Mouse (Mus musculus) liver, embryonic 13.5 days (tissue): ENCODE results near the gene Crabp2. TPM values are rescaled to one million over a fixed set of nuclear protein-coding genes. Genes with fewer than 3 reads are reported as not detected.

ENCODE experiments used
- ATAC-seq: fragments of 200-750 bp; cut with Nextera tagmentation; 2 replicates; pipeline ENCODE4 v1.8.0; 2017; ENCODE audit warnings: low read depth, mild to moderate bottlenecking, moderate number of reproducible peaks, moderate library complexity
- DNase-seq: peaks from one replicate; pipeline ENCODE4 v3.0.0; 2022
- H3K27ac ChIP-seq: fragments of 300-500 bp; sonication (generic); 2 replicates; pipeline ENCODE4 v1.5.1; 2015; ENCODE audit warnings: moderate library complexity, mild to moderate bottlenecking, inconsistent platforms
- H3K27me3 ChIP-seq: fragments of 300-500 bp; sonication (generic); 2 replicates; pipeline ENCODE4 v1.6.1; 2015; ENCODE audit warnings: mild to moderate bottlenecking, inconsistent platforms
- H3K36me3 ChIP-seq: fragments of 300-500 bp; sonication (generic); 2 replicates; pipeline ENCODE4 v1.6.1; 2015; ENCODE audit warnings: mild to moderate bottlenecking, inconsistent platforms
- H3K4me1 ChIP-seq: fragments of 300-500 bp; sonication (generic); replicated peaks from 2 replicates; pipeline ENCODE4 v1.6.1; 2015; ENCODE audit warnings: inconsistent platforms
- H3K4me2 ChIP-seq: fragments of 300-500 bp; sonication (generic); 2 replicates; pipeline ENCODE4 v1.6.1; 2015; ENCODE audit warnings: inconsistent platforms, mild to moderate bottlenecking, moderate library complexity
- H3K4me3 ChIP-seq: fragments of 300-500 bp; sonication (generic); replicated peaks from 2 replicates; pipeline ENCODE4 v1.5.1; 2015; ENCODE audit warnings: mild to moderate bottlenecking, inconsistent platforms
- H3K9ac ChIP-seq: fragments of 300-500 bp; sonication (generic); 2 replicates; pipeline ENCODE4 v1.6.1; 2015; ENCODE audit warnings: mild to moderate bottlenecking, inconsistent platforms
- H3K9me3 ChIP-seq: fragments of 300-500 bp; sonication (generic); replicated peaks from 2 replicates; pipeline ENCODE4 v1.6.1; 2016; ENCODE audit warnings: inconsistent platforms
- WGBS: fragments of 180-500 bp; shearing (Covaris S2); methylation state at CpG from one replicate; pipeline ENCODE4 v1.1.7; 2015; ENCODE audit not compliant: insufficient replicate concordance; 5-methylcytosine and 5-hydroxymethylcytosine counted together
- polyA plus RNA-seq: library from polyadenylated mRNA; unstranded; fragments of >200 nt; fragmentation: Nextera tagmentation; extraction: Ambion mirVana; gene quantifications from 2 replicates; pipeline ENCODE4 v1.2.1, GENCODE M21; 2015

Crabp2 gene
- polyA plus RNA-seq, 1 experiment from 2014 or later: 2.3 TPM

DNA sequence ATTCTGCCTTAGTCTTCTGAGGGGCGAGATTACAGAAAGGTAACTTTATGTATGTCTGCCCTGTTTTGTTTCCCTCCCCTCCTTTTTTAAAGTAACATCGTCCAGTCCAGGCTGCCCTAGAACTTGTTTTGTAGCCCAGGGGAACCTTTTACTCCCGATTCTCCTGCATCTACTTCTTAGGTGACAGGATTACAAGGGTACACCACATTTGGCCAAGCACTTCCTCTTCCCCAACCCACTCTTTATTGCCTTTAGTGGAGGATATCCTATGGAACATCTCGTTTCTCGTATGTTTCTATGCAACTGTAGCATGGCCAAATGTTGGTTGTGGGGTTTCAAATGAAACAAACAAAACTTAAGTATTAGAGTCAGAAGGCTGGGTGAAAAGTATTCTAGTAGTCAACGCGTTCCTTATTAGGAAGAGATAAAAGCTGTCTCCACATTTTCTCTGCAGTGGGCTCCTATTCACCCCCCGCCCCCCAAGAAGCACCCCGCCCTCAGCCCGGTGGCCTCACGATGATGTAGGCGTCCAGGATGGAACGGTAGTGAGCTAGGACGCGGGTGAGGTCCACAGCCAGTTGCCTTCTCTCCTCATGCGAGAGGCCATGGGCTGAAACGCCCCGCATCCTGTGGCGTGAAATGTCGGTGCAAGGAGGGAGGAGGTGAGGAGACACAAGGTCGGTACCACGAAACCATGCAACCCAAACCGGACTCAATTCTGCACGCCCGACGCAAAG lies 19.0 kb upstream of the Crabp2 start:
- no peak for DNase-seq
- peak overlapping the region; percentile 86 for H3K4me3 ChIP-seq
- ATAC-seq: peak; percentile 61
- 3% methylated on average over 26 of the region's 26 CpGs for WGBS
- H3K27me3 ChIP-seq: no peaks in the 10 kb centered on the region
- peak overlapping the region; percentile 87 for H3K9ac ChIP-seq
- H3K4me2 ChIP-seq: peak overlapping the region; percentile 87
- peaks cover 46% of the 10 kb centered on the region for H3K4me1 ChIP-seq
- H3K9me3 ChIP-seq: no peaks in the 10 kb centered on the region
- H3K27ac ChIP-seq: peak overlapping the region; percentile 88
- H3K36me3 ChIP-seq: peaks cover 63% of the 10 kb centered on the region

DNA sequence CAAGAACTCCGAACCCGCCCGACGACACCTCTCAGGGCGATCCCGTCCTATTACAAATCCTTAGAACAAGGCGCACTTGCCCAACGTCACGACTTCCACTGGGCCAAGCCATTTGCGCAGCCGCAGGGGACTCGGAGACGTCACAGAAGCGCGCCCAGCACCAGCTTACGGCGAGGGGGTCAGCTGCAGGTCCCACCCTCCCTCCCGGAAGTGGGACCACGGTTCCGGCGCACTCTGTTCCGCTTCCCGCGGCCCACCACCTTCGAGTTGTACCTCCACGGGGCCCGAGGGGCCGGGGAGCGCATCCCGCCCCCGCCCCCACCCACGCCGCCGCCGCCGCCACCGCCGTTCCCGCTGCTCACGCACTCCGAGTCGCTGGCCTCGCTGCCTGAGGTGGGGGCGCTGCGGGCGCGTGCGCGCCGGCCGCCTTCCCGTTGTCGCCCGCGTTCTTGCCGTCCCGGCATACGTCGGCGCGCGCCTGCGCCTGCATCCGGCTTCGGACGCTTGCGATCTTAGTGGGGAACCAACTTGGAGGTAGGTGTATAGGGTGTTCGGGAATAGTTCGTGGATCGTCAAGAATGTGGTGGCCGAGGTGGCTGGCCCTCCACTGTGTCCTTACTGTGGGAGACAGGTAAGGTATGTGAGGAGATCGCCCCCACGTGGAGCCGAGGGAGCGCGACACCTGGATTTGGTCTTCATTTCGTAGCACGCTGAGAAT lies 18.2 kb upstream of the Crabp2 start, which contains the start of the genes Isg20l2 and Rrnad1:
Gene Isg20l2, plus strand, starts transcription at position 237 of the 718 bp plus-strand sequence.
Gene Rrnad1, minus strand, starts transcription at position 640 of the 718 bp plus-strand sequence.
- H3K27me3 ChIP-seq: no peaks in the 10 kb centered on the region
- peaks cover 62% of the 10 kb centered on the region for H3K36me3 ChIP-seq
- peak within 1 kb of the TSS; percentile 87 for H3K9ac ChIP-seq
- H3K4me2 ChIP-seq: peak within 1 kb of the TSS; percentile 87
- ATAC-seq (peak; percentile 94), DNase-seq (peak; percentile 92)
- H3K4me1 ChIP-seq: peaks cover 52% of the 10 kb centered on the region
- H3K9me3 ChIP-seq: no peaks in the 10 kb centered on the region
- WGBS: under 1% methylated on average over 76 of the region's 78 CpGs
- peak within 1 kb of the TSS; percentile 86 for H3K4me3 ChIP-seq
- H3K27ac ChIP-seq: peak within 1 kb of the TSS; percentile 88

DNA sequence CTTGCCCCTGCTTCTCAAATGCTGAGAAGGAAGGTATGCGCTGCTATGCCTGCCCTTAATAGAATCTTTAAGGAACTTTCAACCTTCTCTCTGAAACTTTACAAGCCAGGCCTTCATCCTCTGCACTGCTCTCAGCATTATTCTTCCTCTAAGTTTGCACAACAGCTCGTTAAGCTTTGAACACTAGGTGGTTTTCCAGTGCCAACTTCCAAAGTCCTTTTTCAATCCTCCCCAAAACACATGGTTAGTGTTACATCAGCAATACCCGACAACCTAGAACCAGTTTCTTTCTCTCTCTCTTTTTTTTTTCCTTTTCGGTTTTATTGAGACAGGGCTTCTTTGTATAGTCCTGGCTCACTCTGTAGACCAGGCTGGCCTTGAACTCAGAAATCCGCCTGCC lies 14.4 kb upstream of the Crabp2 start:
- Histone ChIP-seq H3K4me3 (no peak overlapping the region), H3K27me3 (no peaks in the 10 kb centered on the region), H3K9ac (no peak overlapping the region), H3K27ac (no peak overlapping the region), H3K4me1 (peaks cover 55% of the 10 kb centered on the region), H3K9me3 (no peaks in the 10 kb centered on the region), H3K4me2 (no peak overlapping the region), H3K36me3 (peaks cover 76% of the 10 kb centered on the region)
- ATAC-seq (no peak), DNase-seq (no peak)
- 74% methylated on average over 5 of the region's 5 CpGs for WGBS

DNA sequence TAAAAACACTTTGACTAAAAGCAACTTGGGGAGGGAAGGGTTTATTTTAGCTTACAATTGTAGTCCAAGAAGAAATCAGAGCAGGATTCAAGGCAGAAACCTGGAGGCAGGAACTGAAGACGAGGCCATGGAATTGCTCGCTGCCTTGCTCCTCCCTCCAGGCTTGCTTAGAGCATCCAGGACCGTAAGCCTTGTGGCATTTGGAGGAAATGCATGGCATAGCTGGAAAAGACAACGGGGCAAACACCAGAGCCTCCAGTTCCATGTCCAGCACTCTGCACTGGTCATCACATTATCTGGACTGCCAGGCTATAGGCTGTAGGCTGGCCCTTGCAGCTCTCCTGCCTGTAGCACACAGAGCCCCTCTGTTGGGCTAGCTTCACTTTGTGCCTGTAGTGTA lies 14.0 kb upstream of the Crabp2 start:
- Histone ChIP-seq H3K4me3 (no peak overlapping the region), H3K36me3 (peaks cover 80% of the 10 kb centered on the region), H3K4me2 (no peak overlapping the region), H3K27ac (no peak overlapping the region), H3K9me3 (no peaks in the 10 kb centered on the region), H3K27me3 (no peaks in the 10 kb centered on the region), H3K4me1 (peaks cover 51% of the 10 kb centered on the region), H3K9ac (no peak overlapping the region)
- WGBS: 71% methylated on average over 4 of the region's 4 CpGs
- DNase-seq (no peak), ATAC-seq (no peak)

DNA sequence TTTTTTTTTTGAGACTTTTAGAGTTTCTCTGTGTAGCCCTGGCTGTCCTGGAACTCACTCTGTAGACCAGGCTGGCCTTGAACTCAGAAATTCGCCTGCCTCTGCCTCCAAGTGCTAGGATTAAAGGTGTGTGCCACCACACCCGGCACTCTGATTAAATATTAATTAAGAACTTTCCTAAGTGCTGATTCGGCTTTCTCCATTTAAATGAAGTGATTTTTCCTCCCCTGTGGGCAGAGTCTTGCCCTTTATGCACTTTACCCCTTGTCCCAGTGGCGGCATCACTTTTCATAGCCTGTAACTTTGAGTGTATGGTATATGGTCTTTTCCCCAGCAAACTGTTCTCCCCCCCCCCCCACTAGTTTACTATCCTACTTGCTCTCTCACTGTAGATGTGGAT lies 13.3 kb upstream of the Crabp2 start:
- H3K4me2 ChIP-seq: no peak overlapping the region
- H3K36me3 ChIP-seq: peaks cover 87% of the 10 kb centered on the region
- peaks cover 51% of the 10 kb centered on the region for H3K4me1 ChIP-seq
- DNase-seq: no peak
- ATAC-seq: no peak
- H3K4me3 ChIP-seq: no peak overlapping the region
- H3K9ac ChIP-seq: no peak overlapping the region
- no peaks in the 10 kb centered on the region for H3K27me3 ChIP-seq
- H3K27ac ChIP-seq: no peak overlapping the region
- 74% methylated on average over 4 of the region's 4 CpGs for WGBS
- no peaks in the 10 kb centered on the region for H3K9me3 ChIP-seq

DNA sequence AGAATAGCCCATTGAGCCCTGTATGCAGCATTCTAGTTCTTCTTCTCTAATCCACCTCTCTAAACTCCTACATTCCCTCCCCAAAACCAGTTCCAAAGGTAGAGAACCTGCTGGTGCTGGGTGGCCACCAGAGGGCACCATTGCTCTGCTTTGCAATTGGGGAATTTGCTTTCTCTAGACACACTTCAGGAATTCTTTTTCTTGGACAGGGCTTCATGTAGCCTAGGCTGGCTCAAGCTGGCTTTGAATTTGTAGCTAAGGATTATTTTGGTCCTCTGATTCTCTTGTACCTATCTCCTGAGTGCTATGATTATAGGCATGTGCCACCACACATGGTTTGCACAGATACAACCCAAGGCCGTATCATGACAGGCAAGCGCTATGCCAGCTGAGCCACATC lies 12.7 kb upstream of the Crabp2 start:
- Histone ChIP-seq H3K4me2 (no peak overlapping the region), H3K4me3 (no peak overlapping the region), H3K4me1 (peaks cover 49% of the 10 kb centered on the region), H3K27me3 (no peaks in the 10 kb centered on the region), H3K36me3 (peaks cover 92% of the 10 kb centered on the region), H3K9ac (no peak overlapping the region), H3K27ac (no peak overlapping the region), H3K9me3 (no peaks in the 10 kb centered on the region)
- DNase-seq (peak; percentile 40), ATAC-seq (no peak)
- 93% methylated on average over 2 of the region's 2 CpGs for WGBS

DNA sequence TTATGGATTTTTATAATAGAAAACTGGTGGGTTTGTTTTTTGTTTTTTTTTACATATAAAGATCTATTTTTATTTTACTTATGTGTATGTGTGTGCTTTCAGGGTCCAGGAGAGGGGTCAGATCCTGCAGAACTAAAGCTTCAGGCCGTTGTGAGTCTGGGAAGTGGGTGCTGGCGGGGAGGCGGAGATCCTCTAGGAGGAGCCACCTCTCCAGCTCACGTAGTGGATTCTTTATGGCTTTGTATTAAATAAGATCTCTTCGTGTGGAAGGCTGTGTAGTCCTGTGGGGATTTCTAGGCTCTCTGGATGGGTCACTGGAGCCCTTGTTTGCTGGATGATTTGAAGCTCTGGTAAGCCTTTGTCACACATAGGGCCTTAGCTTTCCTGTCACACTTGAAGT lies 7.9 kb upstream of the Crabp2 start:
- Histone ChIP-seq H3K9ac (no peak overlapping the region), H3K4me1 (peaks cover 9% of the 10 kb centered on the region), H3K36me3 (peaks cover 71% of the 10 kb centered on the region), H3K4me2 (no peak overlapping the region), H3K27me3 (peaks cover 15% of the 10 kb centered on the region), H3K4me3 (no peak overlapping the region), H3K9me3 (no peaks in the 10 kb centered on the region), H3K27ac (no peak overlapping the region)
- 78% methylated on average over 5 of the region's 5 CpGs for WGBS
- DNase-seq (no peak), ATAC-seq (no peak)

DNA sequence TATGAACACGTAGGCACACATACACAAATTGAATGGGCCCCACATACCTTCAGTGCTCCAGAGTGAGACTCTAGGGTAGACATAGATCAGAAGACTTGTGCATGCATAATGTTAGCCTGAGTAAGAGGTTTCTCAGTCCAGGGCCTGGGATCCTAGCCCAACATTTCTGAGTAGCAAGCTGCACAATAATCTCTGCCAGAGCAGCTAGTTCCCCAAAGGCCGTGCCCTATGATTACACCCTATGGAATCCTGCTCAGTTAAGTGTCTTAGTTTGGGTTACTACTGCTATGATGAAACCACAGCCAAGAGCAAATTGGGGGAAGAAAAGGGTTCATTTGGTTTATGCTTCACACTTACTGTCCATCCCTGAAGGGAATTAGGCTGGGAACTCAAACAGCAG lies 6.0 kb upstream of the Crabp2 start:
- Histone ChIP-seq H3K4me1 (peaks cover 6% of the 10 kb centered on the region), H3K36me3 (peaks cover 53% of the 10 kb centered on the region), H3K9me3 (no peaks in the 10 kb centered on the region), H3K4me2 (no peak overlapping the region), H3K4me3 (no peak overlapping the region), H3K27ac (no peak overlapping the region), H3K27me3 (peaks cover 34% of the 10 kb centered on the region), H3K9ac (no peak overlapping the region)
- DNase-seq (no peak), ATAC-seq (no peak)
- 84% methylated on average over 2 of the region's 2 CpGs for WGBS

DNA sequence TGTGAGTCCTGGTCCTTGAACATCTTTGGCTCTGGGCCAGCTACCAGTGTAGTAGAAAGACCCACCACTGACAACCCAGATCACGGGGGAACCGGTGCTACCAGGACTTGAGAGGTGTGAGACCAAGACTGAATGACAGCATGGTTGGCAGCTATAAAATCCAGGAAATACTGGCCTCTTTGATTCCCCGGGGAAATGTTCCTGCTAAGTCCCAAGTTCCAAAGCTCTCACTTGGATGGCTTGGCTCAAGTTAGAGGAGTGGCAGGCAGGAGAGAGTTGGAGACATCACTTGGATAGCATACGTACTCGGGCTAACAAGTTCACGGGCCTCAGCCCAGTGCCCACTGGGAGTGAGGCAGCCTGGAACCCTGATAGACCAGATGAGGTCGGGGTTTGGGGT lies 4.9 kb upstream of the Crabp2 start:
- Histone ChIP-seq H3K4me2 (no peak overlapping the region), H3K36me3 (peaks cover 42% of the 10 kb centered on the region), H3K27me3 (peaks cover 45% of the 10 kb centered on the region), H3K9ac (no peak overlapping the region), H3K27ac (no peak overlapping the region), H3K4me1 (peaks cover 17% of the 10 kb centered on the region), H3K4me3 (no peak overlapping the region), H3K9me3 (no peaks in the 10 kb centered on the region)
- 75% methylated on average over 7 of the region's 7 CpGs for WGBS
- DNase-seq (no peak), ATAC-seq (no peak)

DNA sequence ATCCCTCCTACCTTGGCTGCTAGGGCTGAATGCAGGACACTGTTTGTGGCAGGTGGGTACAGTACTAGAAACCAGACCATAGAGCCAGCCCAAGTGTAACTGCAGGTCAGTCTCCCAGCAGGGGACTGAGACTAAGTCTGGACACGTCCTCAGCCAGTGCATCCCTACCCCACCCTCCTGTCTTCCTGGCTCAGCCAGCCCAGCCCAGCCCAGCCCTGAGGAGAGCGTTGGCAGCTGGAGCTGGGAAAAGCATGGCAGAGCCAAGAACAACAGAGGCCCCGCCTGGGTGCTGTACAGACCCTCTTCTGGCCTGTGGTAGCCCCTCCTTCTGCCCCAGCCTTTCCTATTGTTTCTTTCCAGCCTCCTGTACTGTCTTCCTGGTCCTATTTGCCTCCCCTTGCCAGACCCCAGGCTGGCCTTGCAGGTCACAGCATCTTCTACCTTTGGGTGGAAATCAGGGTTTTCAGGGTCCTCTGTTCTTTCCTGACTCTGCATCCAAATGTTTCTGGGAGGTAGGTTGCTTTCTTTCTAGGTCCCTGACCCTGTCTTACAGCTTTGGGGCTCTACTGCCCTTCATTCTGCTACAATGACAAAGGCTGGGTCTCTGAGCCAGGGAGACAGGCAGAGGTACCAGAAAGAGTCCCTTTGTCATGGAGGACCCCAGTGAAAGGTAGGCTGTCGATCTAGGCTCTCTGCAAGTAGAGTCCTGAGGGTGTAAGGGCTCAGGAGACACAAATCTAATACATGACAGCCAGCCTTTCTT lies 3.4 kb upstream of the Crabp2 start:
- H3K4me3 ChIP-seq: no peak overlapping the region
- peaks cover 28% of the 10 kb centered on the region for H3K4me1 ChIP-seq
- WGBS: 47% methylated on average over 4 of the region's 4 CpGs
- H3K9ac ChIP-seq: no peak overlapping the region
- H3K9me3 ChIP-seq: no peaks in the 10 kb centered on the region
- DNase-seq (no peak), ATAC-seq (no peak)
- no peak overlapping the region for H3K27ac ChIP-seq
- H3K27me3 ChIP-seq: peaks cover 59% of the 10 kb centered on the region
- H3K36me3 ChIP-seq: peaks cover 28% of the 10 kb centered on the region
- no peak overlapping the region for H3K4me2 ChIP-seq

DNA sequence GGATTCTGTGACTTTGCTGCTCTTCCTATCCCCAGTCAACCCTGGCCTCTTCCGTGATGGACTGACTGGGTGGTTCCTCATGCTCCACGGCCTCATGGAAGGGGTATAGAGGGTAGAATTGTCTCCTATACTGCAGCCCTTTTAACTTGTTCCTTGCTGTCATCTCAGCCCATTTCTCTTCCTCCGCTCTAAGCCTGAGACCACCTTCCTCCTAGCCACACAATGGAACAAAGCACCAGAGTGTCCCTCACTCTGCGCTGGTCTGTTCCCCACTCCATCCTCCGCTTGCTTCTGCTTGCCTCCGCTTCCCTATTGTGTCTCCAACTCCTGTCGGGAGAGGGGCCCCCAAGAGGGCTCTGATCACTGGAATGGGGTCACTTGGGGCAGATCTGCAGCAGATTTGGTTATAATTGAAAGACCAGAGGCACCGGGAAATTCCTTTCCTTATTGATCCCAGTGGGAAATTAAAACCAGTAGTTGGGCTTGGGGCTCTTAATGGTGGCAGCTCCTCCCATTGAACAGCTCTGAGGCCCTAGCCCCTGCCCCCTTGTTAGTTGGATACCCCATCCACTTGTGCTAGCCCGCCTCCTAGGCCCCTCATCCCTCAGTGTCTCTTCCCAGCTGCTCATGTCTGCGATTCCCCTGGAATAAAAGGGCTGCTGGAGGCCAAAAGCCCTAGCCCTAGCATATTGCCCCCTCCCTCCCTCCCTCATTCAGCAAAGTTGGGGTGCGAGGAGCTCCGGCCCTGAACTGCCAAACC lies 2.5 kb upstream of the Crabp2 start:
- Histone ChIP-seq H3K27me3 (peaks cover 69% of the 10 kb centered on the region), H3K36me3 (peaks cover 19% of the 10 kb centered on the region), H3K9me3 (no peaks in the 10 kb centered on the region), H3K4me2 (no peak overlapping the region), H3K4me3 (no peak overlapping the region), H3K27ac (no peak overlapping the region), H3K9ac (no peak overlapping the region), H3K4me1 (peaks cover 32% of the 10 kb centered on the region)
- no peak for ATAC-seq
- whole genome bisulfite sequencing: 29% methylated on average over 12 of the region's 12 CpGs
- DNase-seq: no peak
